Mouse (Mus musculus) testis, adult 2 months (tissue): ENCODE data around the gene Olfr463. TPM values are rescaled to one million over a fixed set of nuclear protein-coding genes. Genes with fewer than 3 reads are reported as not detected.

Source experiments
- H3K27ac ChIP-seq: fragments of 200-500 bp; 2 replicates; pipeline ENCODE4 v1.5.1; 2012; ENCODE audit warnings: low read depth, low read length; ENCODE audit not compliant: control insufficient read depth, insufficient read depth
- H3K27me3 ChIP-seq: fragments of 200-500 bp; 2 replicates; pipeline ENCODE4 v1.6.1; 2012; ENCODE audit warnings: mild to moderate bottlenecking, low read length, moderate library complexity; ENCODE audit not compliant: control insufficient read depth, insufficient read depth
- H3K36me3 ChIP-seq: fragments of 200-500 bp; 2 replicates; pipeline ENCODE4 v1.6.1; 2012; ENCODE audit warnings: mild to moderate bottlenecking, low read length; ENCODE audit not compliant: control insufficient read depth, insufficient read depth
- H3K4me1 ChIP-seq: fragments of 200-500 bp; 2 replicates; pipeline ENCODE4 v1.6.1; 2012; ENCODE audit warnings: low read length; ENCODE audit not compliant: control insufficient read depth, insufficient read depth
- H3K4me3 ChIP-seq: fragments of 200-500 bp; 2 replicates; pipeline ENCODE4 v1.5.1; 2012; ENCODE audit warnings: low read depth, mild to moderate bottlenecking, low read length, moderate library complexity, mixed read lengths; ENCODE audit not compliant: control insufficient read depth
- CTCF ChIP-seq: fragments of 200-500 bp; IDR thresholded peaks from 2 replicates; pipeline ENCODE4 v1.5.1; 2012; ENCODE audit warnings: low read depth, mild to moderate bottlenecking, inconsistent platforms, low read length, moderate library complexity; ENCODE audit not compliant: control insufficient read depth, insufficient read depth, insufficient replicate concordance
- POLR2A ChIP-seq: fragments of 200-500 bp; IDR thresholded peaks from 2 replicates; pipeline ENCODE4 v1.6.1; 2012; ENCODE audit warnings: low read depth, mild to moderate bottlenecking, inconsistent platforms, low read length, moderate library complexity; ENCODE audit not compliant: control insufficient read depth
- polyA plus RNA-seq: library from polyadenylated mRNA; depleted of rRNA; stranded (reverse); fragments of >200 nt; gene quantifications from 2 replicates; pipeline ENCODE4 v1.2.3, GENCODE M21; 2012; rRNA removed

The Olfr463 gene
- polyA plus RNA-seq, 1 experiment = not detected

- TF ChIP-seq CTCF (no peak), POLR2A (no peak)
- no peaks in the 10 kb centered on the region for H3K27me3 ChIP-seq
- no peak overlapping the region for H3K4me3 ChIP-seq
- H3K27ac ChIP-seq = no peak overlapping the region
- H3K4me1 ChIP-seq = peaks cover 2% of the 10 kb centered on the region
- H3K36me3 ChIP-seq = no peaks in the 10 kb centered on the region
These were observed 50.1 kb downstream of the Olfr463 start for GRCm38 (mm10) chr11:87846968-87847600.

Other genes starting within 250 kb of the Olfr463 start
- gene Rnf43, start 234.7 kb downstream of the Olfr463 start, polyA plus RNA-seq = 2.3 and 3.4 TPM in 2 replicates
- 50.9 and 54.9 TPM in 2 replicates for gene Supt4a, start 159.8 kb downstream of the Olfr463 start, polyA plus RNA-seq
- 10.3 and 11.8 TPM in 2 replicates for gene Tspoap1, start 136.8 kb downstream of the Olfr463 start, polyA plus RNA-seq
- 1.9 and 5.5 TPM in 2 replicates for gene Mpo, start 103.8 kb downstream of the Olfr463 start, polyA plus RNA-seq
- 4.9 and 11.1 TPM in 2 replicates for gene Lpo, start 69.1 kb downstream of the Olfr463 start, polyA plus RNA-seq
- gene Mks1, start 44.2 kb downstream of the Olfr463 start, polyA plus RNA-seq = 19.0 and 20.6 TPM in 2 replicates
- gene Epx, start 21.9 kb downstream of the Olfr463 start, polyA plus RNA-seq = 0.05 TPM in 1 of 2 replicates, not detected in the other
- not detected in 2 replicates for gene Olfr462, start 5.1 kb downstream of the Olfr463 start, polyA plus RNA-seq
- gene Olfr464, start 23.6 kb upstream of the Olfr463 start, polyA plus RNA-seq = not detected in 2 replicates
- gene Dynll2, start 90.1 kb upstream of the Olfr463 start, polyA plus RNA-seq = 217 and 218 TPM in 2 replicates
- gene Srsf1, start 150.0 kb upstream of the Olfr463 start, polyA plus RNA-seq = 68.5 and 95.9 TPM in 2 replicates
- 4.1 and 4.4 TPM in 2 replicates for gene Vezf1, start 170.9 kb upstream of the Olfr463 start, polyA plus RNA-seq
- gene Cuedc1, start 200.7 kb upstream of the Olfr463 start, polyA plus RNA-seq = 1.9 and 3.9 TPM in 2 replicates